Mouse (Mus musculus): Measurements from ENCODE around the gene Brca2. TPM values are rescaled to one million over a fixed set of nuclear protein-coding genes. Genes with fewer than 3 reads are reported as not detected.
A peak's percentile ranks its signal among the peaks of the same experiment; 100 is the strongest.

The Brca2 gene
- polyA plus RNA-seq, 1 experiment from 2014 or later, result 29.3 TPM

GRCm38 (mm10) chr5:150518064-150518463 is 4.4 kb upstream of the Brca2 start, which contains the start of gene Zar1l:
TSS of gene Zar1l (minus strand) at chr5:150518164.
- no peaks in the 10 kb centered on the region for H3K27me3 ChIP-seq

GRCm38 (mm10) chr5:150519551-150519950 is 2.9 kb upstream of the Brca2 start:
- Histone ChIP-seq H3K4me1 (peaks cover 13% of the 10 kb centered on the region), H3K27me3 (no peaks in the 10 kb centered on the region), H3K9me3 (no peaks in the 10 kb centered on the region), H3K4me2 (no peak overlapping the region), H3K9ac (no peak overlapping the region), H3K27ac (no peak overlapping the region), H3K36me3 (no peaks in the 10 kb centered on the region), H3K4me3 (no peak overlapping the region)
- whole genome bisulfite sequencing, result 88% methylated on average over 1 of the region's 1 CpGs
- no peak for ATAC-seq (ENCODE audit: insufficient number of reproducible peaks, insufficient read depth, low FRiP score, low TSS enrichment, low read depth)

More at GRCm38 (mm10) chr5:150518064-150518463, 4.4 kb upstream of the Brca2 start, which contains the start of gene Zar1l:
- Histone ChIP-seq H3K36me3 (no peaks in the 10 kb centered on the region), H3K9me3 (no peaks in the 10 kb centered on the region), H3K27ac (no peak within 1 kb of the TSS), H3K9ac (no peak within 1 kb of the TSS), H3K4me1 (peaks cover 3% of the 10 kb centered on the region), H3K4me3 (no peak within 1 kb of the TSS), H3K4me2 (no peak within 1 kb of the TSS)
- WGBS, result 37% methylated on average over 4 of the region's 4 CpGs
- no peak for ATAC-seq (ENCODE audit: insufficient number of reproducible peaks, insufficient read depth, low FRiP score, low TSS enrichment, low read depth)

- ATAC-seq (ENCODE audit: insufficient number of reproducible peaks, insufficient read depth, low FRiP score, low TSS enrichment, low read depth), result no peak
- WGBS, result 7% methylated on average over 11 of the region's 11 CpGs
- Histone ChIP-seq H3K27me3 (no peaks in the 10 kb centered on the region), H3K4me3 (peak overlapping the region; percentile 76), H3K27ac (peak overlapping the region; percentile 77), H3K9me3 (no peaks in the 10 kb centered on the region), H3K9ac (peak overlapping the region; percentile 92), H3K4me2 (peak overlapping the region; percentile 70), H3K36me3 (no peaks in the 10 kb centered on the region), H3K4me1 (peaks cover 13% of the 10 kb centered on the region)
Observed at GRCm38 (mm10) chr5:150522867-150523234, 421 bp downstream of the Brca2 start.

GRCm38 (mm10) chr5:150525239-150525638 is 2.8 kb downstream of the Brca2 start:
- no peaks in the 10 kb centered on the region for H3K27me3 ChIP-seq
- H3K27ac ChIP-seq, result no peak overlapping the region
- 92% methylated on average over 2 of the region's 2 CpGs for WGBS
- peaks cover 1% of the 10 kb centered on the region; the same call in 1 of the 2 replicates for H3K36me3 ChIP-seq
- H3K4me2 ChIP-seq, result no peak overlapping the region
- peaks cover 13% of the 10 kb centered on the region for H3K4me1 ChIP-seq
- H3K4me3 ChIP-seq, result no peak overlapping the region
- no peaks in the 10 kb centered on the region for H3K9me3 ChIP-seq
- no peak for ATAC-seq (ENCODE audit: insufficient number of reproducible peaks, insufficient read depth, low FRiP score, low TSS enrichment, low read depth)
- no peak overlapping the region for H3K9ac ChIP-seq

GRCm38 (mm10) chr5:150541302-150541701 is 18.9 kb downstream of the Brca2 start:
- Histone ChIP-seq H3K4me2 (no peak overlapping the region), H3K4me1 (no peaks in the 10 kb centered on the region), H3K27ac (no peak overlapping the region), H3K36me3 (peaks cover 44% of the 10 kb centered on the region), H3K9ac (no peak overlapping the region), H3K27me3 (no peaks in the 10 kb centered on the region), H3K4me3 (no peak overlapping the region), H3K9me3 (no peaks in the 10 kb centered on the region)
- no peak for ATAC-seq (ENCODE audit: insufficient number of reproducible peaks, insufficient read depth, low FRiP score, low TSS enrichment, low read depth)
- 98% methylated on average over 1 of the region's 1 CpGs for WGBS

- Histone ChIP-seq H3K36me3 (peaks cover 29% of the 10 kb centered on the region), H3K27ac (no peak overlapping the region), H3K9ac (no peak overlapping the region), H3K4me1 (no peaks in the 10 kb centered on the region), H3K9me3 (no peaks in the 10 kb centered on the region), H3K27me3 (no peaks in the 10 kb centered on the region), H3K4me2 (no peak overlapping the region), H3K4me3 (no peak overlapping the region)
- WGBS, result 94% methylated on average over 2 of the region's 2 CpGs
- ATAC-seq (ENCODE audit: insufficient number of reproducible peaks, insufficient read depth, low FRiP score, low TSS enrichment, low read depth), result no peak
Observed at GRCm38 (mm10) chr5:150543184-150543583, 20.8 kb downstream of the Brca2 start.

GRCm38 (mm10) chr5:150551637-150552036 is 29.2 kb downstream of the Brca2 start:
- Histone ChIP-seq H3K27ac (no peak overlapping the region), H3K9ac (no peak overlapping the region), H3K9me3 (no peaks in the 10 kb centered on the region), H3K27me3 (no peaks in the 10 kb centered on the region), H3K4me3 (no peak overlapping the region), H3K4me1 (no peaks in the 10 kb centered on the region), H3K4me2 (no peak overlapping the region), H3K36me3 (peaks cover 52% of the 10 kb centered on the region)
- WGBS, result 64% methylated on average over 3 of the region's 3 CpGs
- ATAC-seq (ENCODE audit: insufficient number of reproducible peaks, insufficient read depth, low FRiP score, low TSS enrichment, low read depth), result no peak

GRCm38 (mm10) chr5:150559519-150560103 is 37.2 kb downstream of the Brca2 start:
- H3K9ac ChIP-seq, result no peak overlapping the region
- no peaks in the 10 kb centered on the region for H3K9me3 ChIP-seq
- 92% methylated on average over 6 of the region's 6 CpGs for WGBS
- no peak overlapping the region for H3K27ac ChIP-seq
- no peak overlapping the region for H3K4me3 ChIP-seq
- H3K27me3 ChIP-seq, result no peaks in the 10 kb centered on the region
- ATAC-seq (ENCODE audit: insufficient number of reproducible peaks, insufficient read depth, low FRiP score, low TSS enrichment, low read depth), result no peak
- H3K36me3 ChIP-seq, result peaks cover 71% of the 10 kb centered on the region
- H3K4me2 ChIP-seq, result no peak overlapping the region
- no peaks in the 10 kb centered on the region for H3K4me1 ChIP-seq

GRCm38 (mm10) chr5:150560851-150561250 is 38.4 kb downstream of the Brca2 start:
- WGBS, result 93% methylated on average over 5 of the region's 5 CpGs
- H3K4me1 ChIP-seq, result no peaks in the 10 kb centered on the region
- no peak overlapping the region for H3K27ac ChIP-seq
- no peak for ATAC-seq (ENCODE audit: insufficient number of reproducible peaks, insufficient read depth, low FRiP score, low TSS enrichment, low read depth)
- H3K27me3 ChIP-seq, result no peaks in the 10 kb centered on the region
- no peak overlapping the region for H3K4me3 ChIP-seq
- peaks cover 68% of the 10 kb centered on the region for H3K36me3 ChIP-seq
- H3K4me2 ChIP-seq, result no peak overlapping the region
- no peak overlapping the region for H3K9ac ChIP-seq
- no peaks in the 10 kb centered on the region for H3K9me3 ChIP-seq

GRCm38 (mm10) chr5:150561376-150561775 is 38.9 kb downstream of the Brca2 start:
- Histone ChIP-seq H3K36me3 (peaks cover 70% of the 10 kb centered on the region), H3K4me3 (no peak overlapping the region)

GRCm38 (mm10) chr5:150561783-150562182 is 39.4 kb downstream of the Brca2 start:
- Histone ChIP-seq H3K9me3 (no peaks in the 10 kb centered on the region), H3K4me1 (no peaks in the 10 kb centered on the region), H3K27me3 (no peaks in the 10 kb centered on the region), H3K36me3 (peaks cover 72% of the 10 kb centered on the region), H3K9ac (no peak overlapping the region), H3K4me3 (no peak overlapping the region), H3K4me2 (no peak overlapping the region), H3K27ac (no peak overlapping the region)
- ATAC-seq (ENCODE audit: insufficient number of reproducible peaks, insufficient read depth, low FRiP score, low TSS enrichment, low read depth), result no peak
- WGBS, result 89% methylated on average over 5 of the region's 5 CpGs

More at GRCm38 (mm10) chr5:150561376-150561775, 38.9 kb downstream of the Brca2 start:
- H3K27ac ChIP-seq, result no peak overlapping the region
- no peaks in the 10 kb centered on the region for H3K9me3 ChIP-seq
- H3K4me2 ChIP-seq, result no peak overlapping the region
- ATAC-seq (ENCODE audit: insufficient number of reproducible peaks, insufficient read depth, low FRiP score, low TSS enrichment, low read depth), result no peak
- H3K9ac ChIP-seq, result no peak overlapping the region
- H3K4me1 ChIP-seq, result no peaks in the 10 kb centered on the region
- no peaks in the 10 kb centered on the region for H3K27me3 ChIP-seq

- Histone ChIP-seq H3K4me1 (no peaks in the 10 kb centered on the region), H3K4me3 (no peak overlapping the region), H3K4me2 (no peak overlapping the region), H3K9ac (no peak overlapping the region), H3K27ac (no peak overlapping the region), H3K36me3 (peaks cover 68% of the 10 kb centered on the region), H3K9me3 (no peaks in the 10 kb centered on the region), H3K27me3 (no peaks in the 10 kb centered on the region)
- ATAC-seq (ENCODE audit: insufficient number of reproducible peaks, insufficient read depth, low FRiP score, low TSS enrichment, low read depth), result no peak
- WGBS, result 89% methylated on average over 6 of the region's 6 CpGs
Observed at GRCm38 (mm10) chr5:150564426-150564825, 42.0 kb downstream of the Brca2 start.
